Comparison of ENCODE assay signal across 17 mouse cellular contexts in the genomic region with DNA sequence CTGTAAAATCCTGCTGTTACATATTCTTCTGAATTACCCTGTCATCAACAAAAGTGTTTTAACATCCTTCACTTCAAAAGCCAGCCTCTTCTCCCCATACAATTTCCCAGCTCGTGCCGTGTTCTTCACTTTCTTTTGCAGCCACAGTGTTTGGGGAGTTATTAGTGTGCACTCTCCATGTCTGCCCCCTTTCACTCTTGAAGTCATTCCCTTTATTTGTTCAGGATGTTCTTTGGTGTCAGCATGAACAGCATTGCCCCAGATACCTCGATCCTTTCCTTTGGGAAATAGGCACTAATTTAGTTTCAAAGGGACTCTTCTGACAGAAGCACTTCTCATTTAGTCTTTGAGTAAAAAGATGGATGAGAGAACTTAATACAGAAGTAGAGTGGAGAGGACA.
A peak's percentile ranks its signal among the peaks of the same experiment; 100 is the strongest.
DNase-seq lines count a peak whose midpoint lies in the region; ATAC-seq and TF ChIP-seq lines count a peak whose summit lies in the region.
"Had no signal": no experiment of that assay in that cellular context is flagged by ENCODE, and none has a peak within 500 bp of the region (broad histone marks: within the 10 kb centered on the region; RNA-seq: fewer than 3 reads in every experiment).

No protein-coding gene starts in this region.

- H3K4me3 ChIP-seq in forebrain, embryonic 14.5 days (ENCODE audit: low read depth, low read length) = no peak overlapping the region
- no peak overlapping the region for H3K4me3 ChIP-seq in forebrain, embryonic 16.5 days (replicated peaks; ENCODE audit: low read length)
- H3K4me3 ChIP-seq in midbrain, embryonic 11.5 days (ENCODE audit: low read depth, low read length) = no peak overlapping the region
- H3K4me3 ChIP-seq in midbrain, embryonic 15.5 days = no peak overlapping the region
- H3K4me3 ChIP-seq: embryonic facial prominence, embryonic 10.5 days; embryonic facial prominence, embryonic 12.5 days; forebrain, embryonic 15.5 days had no signal

- WGBS in forebrain, embryonic 14.5 days = 40% methylated on average over 3 of the region's 3 CpGs
- WGBS in forebrain, embryonic 16.5 days = 29% methylated on average over 3 of the region's 3 CpGs
- 74% methylated on average over 3 of the region's 3 CpGs for WGBS in midbrain, embryonic 11.5 days
- 57% methylated on average over 3 of the region's 3 CpGs for WGBS in midbrain, embryonic 15.5 days

- H3K27ac ChIP-seq in forebrain, embryonic 14.5 days (ENCODE audit: low read depth, low read length) = no peak overlapping the region
- no peak overlapping the region for H3K27ac ChIP-seq in forebrain, embryonic 16.5 days (ENCODE audit: low read length)
- H3K27ac ChIP-seq in midbrain, embryonic 11.5 days (ENCODE audit: low read depth, low read length) = no peak overlapping the region
- H3K27ac ChIP-seq in midbrain, embryonic 15.5 days = no peak overlapping the region
- H3K27ac ChIP-seq: embryonic facial prominence, embryonic 10.5 days; embryonic facial prominence, embryonic 12.5 days; forebrain, embryonic 15.5 days had no signal

- no peak for TF ChIP-seq CTCF in brain, embryonic 14.5 days (IDR thresholded peaks at IDR 0.05; ENCODE audit: borderline replicate concordance, extremely low read depth, insufficient read depth, insufficient read length)

- DNase-seq in forebrain, embryonic 14.5 days (ENCODE audit: low spot score) = peak; percentile 28
- peak; percentile 35 for DNase-seq in midbrain, embryonic 11.5 days (ENCODE audit: low spot score, missing footprints)
- peak; percentile 63 for DNase-seq in brain, embryonic 14.5 days (ENCODE audit: low read depth)
- DNase-seq: adrenal gland, adult 2 months; adrenal gland, postnatal 10 days; adrenal gland, postnatal 25 days; cerebellum, adult 11-12 months; cerebellum, adult 2 months; cerebellum, adult 9-10 months; cerebellum, postnatal 10 days; cerebellum, postnatal 25 days had no signal

- no peaks in the 10 kb centered on the region for H3K27me3 ChIP-seq in forebrain, embryonic 14.5 days (replicated peaks; ENCODE audit: control insufficient read depth, insufficient read depth, low read length)
- no peaks in the 10 kb centered on the region for H3K27me3 ChIP-seq in forebrain, embryonic 16.5 days (replicated peaks; ENCODE audit: control insufficient read depth, insufficient read depth, low read length)
- no peaks in the 10 kb centered on the region for H3K27me3 ChIP-seq in midbrain, embryonic 11.5 days (ENCODE audit: control insufficient read depth, insufficient read depth, low read length)
- no peaks in the 10 kb centered on the region for H3K27me3 ChIP-seq in midbrain, embryonic 15.5 days (replicated peaks)
- H3K27me3 ChIP-seq: embryonic facial prominence, embryonic 12.5 days; forebrain, embryonic 15.5 days had no signal

- H3K4me1 ChIP-seq in forebrain, embryonic 14.5 days (ENCODE audit: control insufficient read depth, insufficient read depth, low read length) = peaks cover 4% of the 10 kb centered on the region
- H3K4me1 ChIP-seq in forebrain, embryonic 16.5 days (replicated peaks; ENCODE audit: control insufficient read depth, insufficient read depth, low read length) = peaks cover 14% of the 10 kb centered on the region
- no peaks in the 10 kb centered on the region for H3K4me1 ChIP-seq in midbrain, embryonic 11.5 days (ENCODE audit: control insufficient read depth, insufficient read depth, low read length)
- H3K4me1 ChIP-seq in midbrain, embryonic 15.5 days = 0 out of 2 replicates have a peak, but pooled peaks cover 2% of the 10 kb centered on the region
- H3K4me1 ChIP-seq: embryonic facial prominence, embryonic 12.5 days had no signal

- H3K9ac ChIP-seq in forebrain, embryonic 14.5 days (ENCODE audit: low read length) = no peak overlapping the region
- H3K9ac ChIP-seq in forebrain, embryonic 16.5 days (replicated peaks; ENCODE audit: low read depth, low read length) = no peak overlapping the region
- no peak overlapping the region for H3K9ac ChIP-seq in midbrain, embryonic 11.5 days (ENCODE audit: low read length)
- no peak overlapping the region for H3K9ac ChIP-seq in midbrain, embryonic 15.5 days
- H3K9ac ChIP-seq: embryonic facial prominence, embryonic 12.5 days; forebrain, embryonic 15.5 days had no signal

- H3K36me3 ChIP-seq in forebrain, embryonic 14.5 days (ENCODE audit: control insufficient read depth, insufficient read depth, low read length) = no peaks in the 10 kb centered on the region
- H3K36me3 ChIP-seq in forebrain, embryonic 16.5 days (ENCODE audit: control insufficient read depth, insufficient read depth) = no peaks in the 10 kb centered on the region
- no peaks in the 10 kb centered on the region for H3K36me3 ChIP-seq in midbrain, embryonic 11.5 days (ENCODE audit: control insufficient read depth, insufficient read depth, low read length)
- H3K36me3 ChIP-seq in midbrain, embryonic 15.5 days (replicated peaks) = no peaks in the 10 kb centered on the region
- H3K36me3 ChIP-seq: embryonic facial prominence, embryonic 10.5 days; embryonic facial prominence, embryonic 12.5 days; forebrain, embryonic 15.5 days had no signal

- 0 out of 2 replicates have a peak, but pooled peaks have one; percentile 42 for ATAC-seq in forebrain, embryonic 14.5 days
- ATAC-seq in forebrain, embryonic 16.5 days = no peak
- ATAC-seq in midbrain, embryonic 11.5 days (ENCODE audit: low FRiP score) = no peak
- no peak for ATAC-seq in midbrain, embryonic 15.5 days (replicated peaks)
- ATAC-seq in inflammation-experienced regulatory T-cells, adult 6 months = no peak
- ATAC-seq: forebrain, embryonic 15.5 days had no signal

- no peak overlapping the region for H3K4me2 ChIP-seq in forebrain, embryonic 14.5 days (ENCODE audit: low read length)
- H3K4me2 ChIP-seq in forebrain, embryonic 16.5 days (ENCODE audit: low read length) = no peak overlapping the region
- no peak overlapping the region for H3K4me2 ChIP-seq in midbrain, embryonic 11.5 days
- no peak overlapping the region for H3K4me2 ChIP-seq in midbrain, embryonic 15.5 days
- H3K4me2 ChIP-seq: embryonic facial prominence, embryonic 12.5 days; forebrain, embryonic 15.5 days had no signal

- no peak for TF ChIP-seq POLR2A in brain, embryonic 14.5 days (IDR thresholded peaks at IDR 0.05; ENCODE audit: borderline replicate concordance, extremely low read depth, insufficient read depth, insufficient read length, poor library complexity, severe bottlenecking)

- H3K9me3 ChIP-seq in forebrain, embryonic 14.5 days (replicated peaks; ENCODE audit: control insufficient read depth, low read length) = no peaks in the 10 kb centered on the region
- H3K9me3 ChIP-seq in forebrain, embryonic 16.5 days (ENCODE audit: control insufficient read depth, low read length) = no peaks in the 10 kb centered on the region
- no peaks in the 10 kb centered on the region for H3K9me3 ChIP-seq in midbrain, embryonic 11.5 days (ENCODE audit: control insufficient read depth, low read length)
- H3K9me3 ChIP-seq in midbrain, embryonic 15.5 days = no peaks in the 10 kb centered on the region
- H3K9me3 ChIP-seq: embryonic facial prominence, embryonic 10.5 days; embryonic facial prominence, embryonic 12.5 days; forebrain, embryonic 15.5 days had no signal
